Mouse (Mus musculus) layer of hippocampus, postnatal 14 days (tissue): ENCODE data around the gene Ccdc170. TPM values are rescaled to one million over a fixed set of nuclear protein-coding genes. Genes with fewer than 3 reads are reported as not detected.

Source experiments
- DNase-seq, 2 experiments: peaks; one replicate each; pipeline ENCODE4 v3.0.0; 2021 to 2022; ENCODE audit warnings: low spot score in 2 of 2, mixed read lengths in 1 of 2
- total RNA-seq, 2 experiments: library from RNA; stranded (reverse); gene quantifications; 2 replicates each; pipeline ENCODE4 v1.2.3; 2021

Ccdc170 gene
- total RNA-seq, 2 experiments from 2014 or later, result 0.69 to 0.71 TPM

GRCm38 (mm10) chr10:4520394-4521102, 38.2 kb downstream of the Ccdc170 start:
- peak in 1 of 2 experiments; percentile 13 for DNase-seq

GRCm38 (mm10) chr10:4522116-4522515, 39.8 kb downstream of the Ccdc170 start:
- DNase-seq, result no peak

- no peak for DNase-seq
These were observed 40.8 kb downstream of the Ccdc170 start for GRCm38 (mm10) chr10:4523078-4523477.

- no peak for DNase-seq
These were observed 45.7 kb downstream of the Ccdc170 start for GRCm38 (mm10) chr10:4528043-4528442.

- no peak for DNase-seq
These were observed 48.4 kb downstream of the Ccdc170 start for GRCm38 (mm10) chr10:4530638-4531235.

- DNase-seq, result no peak
These were observed 49.6 kb downstream of the Ccdc170 start for GRCm38 (mm10) chr10:4531933-4532332.

- no peak for DNase-seq
These were observed 50.4 kb downstream of the Ccdc170 start for GRCm38 (mm10) chr10:4532731-4533130.

GRCm38 (mm10) chr10:4533873-4534272, 51.6 kb downstream of the Ccdc170 start:
- no peak for DNase-seq

GRCm38 (mm10) chr10:4545550-4545949, 63.2 kb downstream of the Ccdc170 start:
- no peak for DNase-seq

- DNase-seq, result no peak
These were observed 71.3 kb downstream of the Ccdc170 start for GRCm38 (mm10) chr10:4553442-4554119.

- DNase-seq, result no peak
These were observed 74.6 kb downstream of the Ccdc170 start for GRCm38 (mm10) chr10:4556842-4557377.

GRCm38 (mm10) chr10:4559132-4559531, 76.8 kb downstream of the Ccdc170 start:
- no peak for DNase-seq

- DNase-seq, result no peak
These were observed 82.8 kb downstream of the Ccdc170 start for GRCm38 (mm10) chr10:4565148-4565547.

- no peak for DNase-seq
These were observed 88.5 kb downstream of the Ccdc170 start for GRCm38 (mm10) chr10:4570778-4571177.

- DNase-seq, result peak; percentile 22 to 69
These were observed 89.0 kb downstream of the Ccdc170 start for GRCm38 (mm10) chr10:4571304-4571703.

GRCm38 (mm10) chr10:4581905-4582304, 99.6 kb downstream of the Ccdc170 start:
- DNase-seq, result no peak

- no peak for DNase-seq
These were observed 104.4 kb downstream of the Ccdc170 start for GRCm38 (mm10) chr10:4586691-4587090.

- no peak for DNase-seq
These were observed 107.3 kb downstream of the Ccdc170 start for GRCm38 (mm10) chr10:4589576-4589975.

- no peak for DNase-seq
These were observed 108.7 kb downstream of the Ccdc170 start for GRCm38 (mm10) chr10:4590956-4591355.

GRCm38 (mm10) chr10:4593828-4594227, 111.5 kb downstream of the Ccdc170 start:
- DNase-seq, result no peak

GRCm38 (mm10) chr10:4597211-4597610, 114.9 kb downstream of the Ccdc170 start:
- DNase-seq, result no peak

GRCm38 (mm10) chr10:4598244-4598842, 116.0 kb downstream of the Ccdc170 start:
- DNase-seq, result peak; percentile 32 to 55
